Mouse (Mus musculus) forebrain, embryonic 15.5 days (tissue): ENCODE measurements around the gene Odf3l1. TPM values are rescaled to one million over a fixed set of nuclear protein-coding genes. Genes with fewer than 3 reads are reported as not detected.

Experiments used
- ATAC-seq: fragments of 200-750 bp; cut with Nextera tagmentation; replicated peaks from 2 replicates; pipeline ENCODE4 v1.8.0; 2017; ENCODE audit warnings: mild to moderate bottlenecking, moderate TSS enrichment, moderate library complexity
- H3K27ac ChIP-seq: fragments of 300-500 bp; sonication (generic); replicated peaks from 2 replicates; pipeline ENCODE4 v1.5.1; 2015; ENCODE audit warnings: mild to moderate bottlenecking, inconsistent platforms
- H3K27me3 ChIP-seq: fragments of 300-500 bp; sonication (generic); 2 replicates; pipeline ENCODE4 v1.6.1; 2015; ENCODE audit warnings: inconsistent platforms
- H3K36me3 ChIP-seq: fragments of 300-500 bp; sonication (generic); 2 replicates; pipeline ENCODE4 v1.6.1; 2015; ENCODE audit warnings: mild to moderate bottlenecking, inconsistent platforms
- H3K4me1 ChIP-seq: fragments of 300-500 bp; sonication (generic); 2 replicates; pipeline ENCODE4 v1.6.1; 2015; ENCODE audit warnings: inconsistent platforms
- H3K4me2 ChIP-seq: fragments of 300-500 bp; sonication (generic); replicated peaks from 2 replicates; pipeline ENCODE4 v1.6.1; 2015; ENCODE audit warnings: mild to moderate bottlenecking, inconsistent platforms
- H3K4me3 ChIP-seq: fragments of 300-500 bp; sonication (generic); 2 replicates; pipeline ENCODE4 v1.5.1; 2015; ENCODE audit warnings: mild to moderate bottlenecking, inconsistent platforms
- H3K9ac ChIP-seq: fragments of 300-500 bp; sonication (generic); replicated peaks from 2 replicates; pipeline ENCODE4 v1.6.1; 2015; ENCODE audit warnings: mild to moderate bottlenecking, inconsistent platforms
- H3K9me3 ChIP-seq: fragments of 300-500 bp; sonication (generic); 2 replicates; pipeline ENCODE4 v1.6.1; 2016; ENCODE audit warnings: inconsistent platforms
- WGBS: fragments of 180-500 bp; shearing (Covaris S2); methylation state at CpG from one replicate; pipeline ENCODE4 v1.1.7; 2015; ENCODE audit warnings: mixed read lengths; 5-methylcytosine and 5-hydroxymethylcytosine counted together
- polyA plus RNA-seq: library from polyadenylated mRNA; unstranded; fragments of >200 nt; fragmentation: Nextera tagmentation; extraction: Ambion mirVana; gene quantifications from 2 replicates; pipeline ENCODE4 v1.2.1, GENCODE M21; 2015

Gene Odf3l1
- polyA plus RNA-seq, 1 experiment from 2014 or later: not detected

DNA sequence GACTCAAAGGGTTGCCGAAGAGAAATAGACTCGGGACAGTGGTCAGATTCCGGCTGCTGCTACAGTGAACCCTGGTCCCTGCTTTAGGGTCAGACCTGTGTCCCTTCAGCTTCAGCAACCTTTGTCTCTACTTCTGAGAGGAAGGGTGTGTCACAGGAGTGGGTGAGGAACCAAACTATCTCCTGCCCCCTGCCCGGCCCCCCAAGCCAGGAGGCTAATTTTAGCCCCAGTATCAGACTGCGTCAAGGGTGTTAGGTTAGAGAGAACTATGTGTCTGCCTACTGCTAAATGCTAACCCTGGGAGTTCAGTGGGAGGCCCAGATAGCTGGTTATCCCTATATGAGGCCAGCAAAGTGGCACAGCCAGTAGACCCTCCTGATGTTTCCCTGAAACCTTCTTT, 29.3 kb downstream of the Odf3l1 start:
- Histone ChIP-seq H3K9me3 (no peaks in the 10 kb centered on the region), H3K27me3 (no peaks in the 10 kb centered on the region), H3K4me1 (peaks cover 7% of the 10 kb centered on the region), H3K4me2 (no peak overlapping the region), H3K4me3 (no peak overlapping the region), H3K9ac (no peak overlapping the region), H3K27ac (no peak overlapping the region), H3K36me3 (no peaks in the 10 kb centered on the region)
- WGBS: 87% methylated on average over 5 of the region's 5 CpGs
- ATAC-seq: no peak

DNA sequence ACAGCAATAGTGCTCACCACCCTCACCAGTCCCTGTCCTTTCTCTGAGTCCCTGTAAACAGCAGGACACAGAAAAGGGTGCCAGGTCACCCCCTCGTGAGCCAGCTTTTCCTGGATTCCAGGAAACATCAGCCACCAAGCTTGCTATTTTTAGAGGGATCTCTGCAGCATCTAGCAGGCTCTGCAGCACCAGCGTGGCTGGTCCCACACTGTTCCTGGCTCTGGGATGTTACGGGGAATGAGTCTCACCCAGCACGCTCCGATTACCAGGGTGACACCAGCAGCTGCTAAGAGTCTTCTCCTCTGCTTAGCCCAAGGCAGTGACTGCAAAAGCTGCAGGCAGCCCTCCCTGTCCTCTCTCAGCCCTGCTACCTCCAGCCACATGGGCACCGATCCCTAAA, 31.6 kb downstream of the Odf3l1 start:
- H3K27me3 ChIP-seq: no peaks in the 10 kb centered on the region; the same call in 1 of the 2 replicates
- H3K4me3 ChIP-seq: no peak overlapping the region
- no peak overlapping the region for H3K27ac ChIP-seq
- no peaks in the 10 kb centered on the region for H3K9me3 ChIP-seq
- H3K36me3 ChIP-seq: no peaks in the 10 kb centered on the region
- peaks cover 19% of the 10 kb centered on the region for H3K4me1 ChIP-seq
- ATAC-seq: no peak
- 43% methylated on average over 6 of the region's 6 CpGs for WGBS
- H3K9ac ChIP-seq: no peak overlapping the region
- H3K4me2 ChIP-seq: no peak overlapping the region

DNA sequence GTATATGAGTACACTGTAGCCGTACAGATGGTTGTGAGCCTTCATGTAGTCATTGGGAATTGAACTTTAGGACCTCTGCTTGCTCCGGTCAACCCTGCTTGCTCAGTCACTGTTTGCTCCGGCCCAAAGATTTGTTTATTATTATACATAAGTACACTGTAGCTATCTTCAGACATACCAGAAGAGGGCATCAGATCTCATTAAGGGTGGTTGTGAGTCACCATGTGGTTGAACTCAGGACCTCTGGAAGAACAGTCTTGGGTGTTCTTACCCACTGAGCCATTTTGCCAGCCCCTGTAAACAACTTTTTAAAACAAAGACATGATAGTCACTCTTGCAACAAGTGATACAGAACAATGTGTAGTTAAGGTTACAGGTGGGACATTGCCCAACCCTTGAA, 32.6 kb downstream of the Odf3l1 start:
- Histone ChIP-seq H3K27me3 (no peaks in the 10 kb centered on the region; the same call in 1 of the 2 replicates), H3K4me2 (no peak overlapping the region), H3K27ac (no peak overlapping the region), H3K9me3 (no peaks in the 10 kb centered on the region), H3K4me3 (no peak overlapping the region), H3K9ac (no peak overlapping the region), H3K36me3 (no peaks in the 10 kb centered on the region), H3K4me1 (peaks cover 20% of the 10 kb centered on the region)
- ATAC-seq: no peak
- WGBS: 86% methylated on average over 3 of the region's 3 CpGs

DNA sequence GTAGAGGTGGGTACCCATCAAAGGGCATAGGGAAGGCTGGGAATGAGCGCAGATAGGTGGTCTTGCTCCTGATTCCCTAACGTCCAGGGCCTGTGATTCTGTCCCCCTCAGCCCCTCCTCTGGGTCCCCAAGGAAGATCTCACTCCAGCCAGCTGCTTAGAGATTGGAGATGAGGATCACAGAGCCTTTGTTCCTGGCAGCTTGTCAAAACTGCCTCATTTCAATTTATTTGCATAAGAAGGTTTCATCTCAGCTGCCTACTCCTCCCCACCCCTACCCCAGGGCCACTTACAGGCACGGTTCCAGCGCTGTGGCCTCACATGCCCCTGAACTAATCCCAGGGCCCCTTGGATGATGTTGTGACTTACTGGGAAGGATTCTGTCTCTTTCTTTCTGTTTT, 34.3 kb downstream of the Odf3l1 start:
- Histone ChIP-seq H3K36me3 (no peaks in the 10 kb centered on the region), H3K9me3 (no peaks in the 10 kb centered on the region), H3K4me1 (peaks cover 27% of the 10 kb centered on the region), H3K4me2 (no peak overlapping the region), H3K9ac (0 out of 2 replicates have a peak overlapping the region, but pooled peaks have one; percentile 20), H3K27ac (peak overlapping the region; percentile 63), H3K4me3 (no peak overlapping the region), H3K27me3 (peaks cover 5% of the 10 kb centered on the region; the same call in 1 of the 2 replicates)
- ATAC-seq: peak; percentile 69
- 16% methylated on average over 4 of the region's 4 CpGs for WGBS

DNA sequence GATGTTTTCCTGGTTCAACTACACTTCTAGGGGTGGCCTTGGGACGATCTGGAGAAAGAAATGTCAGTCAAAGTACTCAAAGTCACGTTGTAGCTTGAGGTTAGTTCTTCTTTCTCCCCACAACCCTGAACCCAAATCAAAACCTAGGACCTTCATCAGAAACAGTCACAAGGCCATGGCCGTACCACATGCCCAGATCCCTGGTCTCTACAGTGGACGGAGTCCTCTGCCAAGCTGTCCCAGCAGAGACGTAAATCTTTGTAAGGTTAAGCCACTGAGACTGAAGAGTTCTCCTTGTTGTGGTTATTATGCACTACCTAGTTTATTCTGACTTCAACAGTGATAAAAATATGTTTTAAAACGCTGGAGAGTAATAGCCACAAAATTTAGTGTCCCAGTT, 35.6 kb downstream of the Odf3l1 start:
- peaks cover 5% of the 10 kb centered on the region; the same call in 1 of the 2 replicates for H3K27me3 ChIP-seq
- H3K27ac ChIP-seq: no peak overlapping the region
- ATAC-seq: no peak
- peaks cover 27% of the 10 kb centered on the region for H3K4me1 ChIP-seq
- WGBS: 84% methylated on average over 6 of the region's 6 CpGs
- no peaks in the 10 kb centered on the region for H3K9me3 ChIP-seq
- H3K4me3 ChIP-seq: no peak overlapping the region
- H3K4me2 ChIP-seq: no peak overlapping the region
- H3K36me3 ChIP-seq: no peaks in the 10 kb centered on the region
- no peak overlapping the region for H3K9ac ChIP-seq

DNA sequence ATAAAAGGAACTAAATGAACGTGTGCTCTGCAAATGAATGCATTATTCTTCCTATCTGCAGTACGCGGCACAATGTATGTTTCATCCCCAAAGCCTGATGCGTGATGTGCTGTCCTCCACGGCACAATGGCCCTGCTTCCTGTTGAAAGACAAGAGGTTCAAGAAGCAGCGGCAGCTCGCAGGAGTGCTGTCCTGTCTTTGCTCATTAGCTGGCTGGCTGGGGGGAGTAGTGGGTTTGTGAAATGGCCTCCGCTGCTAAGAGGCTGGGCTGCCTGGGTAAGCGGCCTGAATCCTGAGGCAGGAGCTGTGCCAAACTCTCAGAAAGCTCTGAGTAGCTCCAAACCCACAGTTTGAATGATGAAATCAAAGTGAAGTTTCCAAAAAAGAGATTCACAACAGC, 36.3 kb downstream of the Odf3l1 start:
- H3K27me3 ChIP-seq: peaks cover 5% of the 10 kb centered on the region; the same call in 1 of the 2 replicates
- peaks cover 27% of the 10 kb centered on the region for H3K4me1 ChIP-seq
- no peak overlapping the region for H3K27ac ChIP-seq
- 20% methylated on average over 9 of the region's 9 CpGs for WGBS
- no peak overlapping the region for H3K9ac ChIP-seq
- H3K36me3 ChIP-seq: no peaks in the 10 kb centered on the region
- H3K4me3 ChIP-seq: no peak overlapping the region
- no peak for ATAC-seq
- no peak overlapping the region for H3K4me2 ChIP-seq
- H3K9me3 ChIP-seq: no peaks in the 10 kb centered on the region

DNA sequence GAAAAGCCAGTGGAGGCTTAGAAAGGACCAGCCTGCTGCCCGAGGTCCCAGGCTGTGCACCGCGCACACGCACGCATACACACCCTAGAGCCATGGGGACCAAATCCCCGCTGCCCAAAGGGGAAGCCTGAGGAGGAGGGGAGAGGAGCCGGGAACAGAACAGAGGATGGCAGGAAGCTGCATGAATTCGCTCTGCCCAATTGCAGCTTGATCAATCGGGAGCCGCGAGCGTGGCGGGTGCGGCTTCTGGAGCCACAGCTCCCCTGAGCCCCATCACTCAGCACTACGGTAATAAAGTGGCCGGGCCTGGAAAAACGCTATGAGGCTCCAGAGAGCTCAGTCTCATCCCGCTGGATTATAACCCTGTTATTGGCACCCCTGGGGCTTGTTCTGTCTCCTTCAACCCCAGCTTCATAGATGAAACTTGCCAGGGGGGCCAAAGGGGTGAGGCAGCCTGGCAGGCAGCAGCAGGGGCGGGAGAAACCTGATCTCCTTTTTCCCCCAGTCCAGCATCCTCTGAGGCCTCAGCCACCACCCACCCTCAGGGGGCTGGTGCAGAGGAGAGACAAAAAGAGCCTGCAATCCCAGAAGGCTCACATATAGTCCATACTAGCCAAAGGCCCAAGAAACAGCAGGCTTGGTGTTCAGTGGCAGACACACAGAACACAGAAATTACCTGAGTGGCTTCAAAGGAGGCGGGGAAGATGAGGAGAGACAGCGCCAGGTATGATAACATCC, 38.8 kb downstream of the Odf3l1 start:
- peaks cover 5% of the 10 kb centered on the region; the same call in 1 of the 2 replicates for H3K27me3 ChIP-seq
- H3K9me3 ChIP-seq: no peaks in the 10 kb centered on the region
- ATAC-seq: peak; percentile 61; the same call in 1 of the 2 replicates
- peaks cover 25% of the 10 kb centered on the region for H3K4me1 ChIP-seq
- H3K4me3 ChIP-seq: peak overlapping the region; percentile 27
- H3K36me3 ChIP-seq: no peaks in the 10 kb centered on the region
- H3K9ac ChIP-seq: peak overlapping the region; percentile 40; the same call in 1 of the 2 replicates
- WGBS: 11% methylated on average over 21 of the region's 21 CpGs
- no peak overlapping the region for H3K27ac ChIP-seq
- H3K4me2 ChIP-seq: peak overlapping the region; percentile 48

DNA sequence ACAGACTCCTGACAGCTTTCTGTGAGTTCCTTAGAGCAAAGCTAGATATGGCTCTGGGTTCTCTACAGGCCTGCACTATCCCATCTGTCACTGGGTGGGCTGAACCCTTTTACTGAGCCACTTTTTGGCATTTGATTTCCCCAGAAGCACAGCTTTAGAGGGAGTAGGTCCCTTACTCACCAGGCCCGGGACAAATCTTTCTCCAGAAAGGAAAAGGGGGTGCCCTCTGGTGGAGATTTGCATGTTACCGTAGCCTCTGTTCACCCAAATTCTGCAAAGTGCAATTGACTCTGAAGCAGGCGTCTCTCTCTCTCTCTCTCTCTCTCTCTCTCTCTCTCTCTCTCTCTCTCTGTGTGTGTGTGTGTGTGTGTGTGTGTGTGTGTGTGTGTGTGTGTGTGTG, 39.6 kb downstream of the Odf3l1 start:
- Histone ChIP-seq H3K9ac (no peak overlapping the region), H3K27ac (no peak overlapping the region), H3K4me1 (peaks cover 18% of the 10 kb centered on the region), H3K27me3 (peaks cover 5% of the 10 kb centered on the region; the same call in 1 of the 2 replicates), H3K36me3 (no peaks in the 10 kb centered on the region), H3K9me3 (no peaks in the 10 kb centered on the region), H3K4me2 (no peak overlapping the region), H3K4me3 (no peak overlapping the region)
- ATAC-seq: no peak; the same call in 1 of the 2 replicates
- 2% methylated on average over 3 of the region's 3 CpGs for WGBS

DNA sequence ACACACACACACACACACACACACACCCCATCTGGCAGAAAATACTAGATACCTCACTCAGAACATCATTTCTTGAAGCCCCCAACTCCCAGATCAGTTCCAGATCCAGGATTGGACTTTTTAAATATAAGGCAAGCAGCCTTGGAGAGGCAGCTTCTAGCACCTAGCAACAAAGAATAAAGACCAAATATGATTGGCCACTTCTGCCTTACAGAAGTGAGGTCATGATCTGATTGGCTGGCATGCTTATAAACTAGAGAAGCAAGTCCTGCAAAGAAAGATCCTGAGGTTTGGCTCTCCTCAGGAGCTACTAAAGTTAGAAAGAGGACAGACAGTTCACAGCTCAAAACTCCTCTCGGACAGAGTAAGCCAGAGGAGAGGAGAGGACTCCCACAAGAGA, 53.6 kb downstream of the Odf3l1 start:
- Histone ChIP-seq H3K9ac (no peak overlapping the region), H3K27ac (no peak overlapping the region), H3K4me3 (no peak overlapping the region), H3K36me3 (no peaks in the 10 kb centered on the region), H3K27me3 (no peaks in the 10 kb centered on the region), H3K9me3 (no peaks in the 10 kb centered on the region), H3K4me1 (no peaks in the 10 kb centered on the region), H3K4me2 (no peak overlapping the region)
- ATAC-seq: no peak
- WGBS: 90% methylated on average over 1 of the region's 1 CpGs

DNA sequence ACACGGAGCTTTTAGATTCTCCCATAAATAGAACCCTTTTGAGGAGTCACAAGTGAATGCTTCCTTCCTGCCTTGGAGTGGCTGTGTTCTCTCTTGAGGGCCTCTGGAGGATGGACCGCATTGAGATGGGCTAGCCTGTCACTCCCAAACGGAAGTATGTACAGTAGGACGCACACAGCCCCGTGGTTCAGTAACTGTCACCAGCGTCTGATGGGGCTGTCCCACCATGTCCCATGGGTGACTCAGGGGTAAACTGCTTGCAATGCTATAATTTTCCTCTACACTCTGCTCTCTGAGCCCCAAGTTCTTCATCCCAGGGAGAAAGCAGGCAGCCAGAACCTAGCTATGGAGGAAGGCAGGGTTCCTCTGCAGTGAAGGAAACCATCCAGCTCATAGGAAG, 56.5 kb downstream of the Odf3l1 start:
- no peaks in the 10 kb centered on the region for H3K36me3 ChIP-seq
- H3K9me3 ChIP-seq: no peaks in the 10 kb centered on the region
- no peaks in the 10 kb centered on the region for H3K4me1 ChIP-seq
- WGBS: 89% methylated on average over 6 of the region's 6 CpGs
- H3K27ac ChIP-seq: no peak overlapping the region
- no peak overlapping the region for H3K4me3 ChIP-seq
- no peak overlapping the region for H3K4me2 ChIP-seq
- H3K27me3 ChIP-seq: no peaks in the 10 kb centered on the region
- no peak overlapping the region for H3K9ac ChIP-seq
- no peak for ATAC-seq

DNA sequence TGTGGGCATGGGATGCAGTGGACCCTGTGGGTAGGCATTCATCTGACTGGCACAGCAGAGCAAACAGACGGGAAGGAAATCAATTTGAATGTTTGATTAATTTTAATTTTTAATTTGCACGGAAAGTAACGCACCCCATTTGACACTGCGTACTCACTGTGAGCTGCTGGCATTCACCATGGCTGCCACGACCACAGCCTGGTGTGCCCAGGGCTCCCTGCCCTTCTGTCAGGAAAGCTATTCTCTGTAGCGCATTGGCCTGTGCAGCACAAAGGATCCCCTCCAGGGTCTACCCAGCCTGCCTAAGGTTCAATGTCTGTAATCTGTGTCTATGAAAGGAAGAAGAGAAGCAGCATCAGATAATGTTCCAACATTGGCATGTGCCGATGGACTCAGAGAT, 61.3 kb downstream of the Odf3l1 start:
- H3K36me3 ChIP-seq: no peaks in the 10 kb centered on the region
- peaks cover 13% of the 10 kb centered on the region for H3K27me3 ChIP-seq
- H3K4me1 ChIP-seq: no peaks in the 10 kb centered on the region
- no peak overlapping the region for H3K9ac ChIP-seq
- no peak overlapping the region for H3K27ac ChIP-seq
- no peaks in the 10 kb centered on the region for H3K9me3 ChIP-seq
- no peak for ATAC-seq
- H3K4me2 ChIP-seq: no peak overlapping the region
- H3K4me3 ChIP-seq: no peak overlapping the region
- 81% methylated on average over 7 of the region's 7 CpGs for WGBS
